Mouse (Mus musculus) heart, postnatal 14 days (tissue): ENCODE measurements around the gene Exog. TPM values are rescaled to one million over a fixed set of nuclear protein-coding genes. Genes with fewer than 3 reads are reported as not detected.

Experiments used
- DNase-seq, 2 experiments: peaks; one replicate each; pipeline ENCODE4 v3.0.0; 2021 to 2022
- intact Hi-C: fragments of 180-260 bp; cut with DNase I; formaldehyde crosslinking; loops from one replicate; pipeline ENCODE4 v1.15.1; 2025
- total RNA-seq, 2 experiments: library from RNA; stranded (reverse); gene quantifications; 2 replicates each; pipeline ENCODE4 v1.2.3; 2021

Gene Exog
- total RNA-seq, 2 experiments from 2014 or later, result 2.4 to 3.2 TPM

DNA sequence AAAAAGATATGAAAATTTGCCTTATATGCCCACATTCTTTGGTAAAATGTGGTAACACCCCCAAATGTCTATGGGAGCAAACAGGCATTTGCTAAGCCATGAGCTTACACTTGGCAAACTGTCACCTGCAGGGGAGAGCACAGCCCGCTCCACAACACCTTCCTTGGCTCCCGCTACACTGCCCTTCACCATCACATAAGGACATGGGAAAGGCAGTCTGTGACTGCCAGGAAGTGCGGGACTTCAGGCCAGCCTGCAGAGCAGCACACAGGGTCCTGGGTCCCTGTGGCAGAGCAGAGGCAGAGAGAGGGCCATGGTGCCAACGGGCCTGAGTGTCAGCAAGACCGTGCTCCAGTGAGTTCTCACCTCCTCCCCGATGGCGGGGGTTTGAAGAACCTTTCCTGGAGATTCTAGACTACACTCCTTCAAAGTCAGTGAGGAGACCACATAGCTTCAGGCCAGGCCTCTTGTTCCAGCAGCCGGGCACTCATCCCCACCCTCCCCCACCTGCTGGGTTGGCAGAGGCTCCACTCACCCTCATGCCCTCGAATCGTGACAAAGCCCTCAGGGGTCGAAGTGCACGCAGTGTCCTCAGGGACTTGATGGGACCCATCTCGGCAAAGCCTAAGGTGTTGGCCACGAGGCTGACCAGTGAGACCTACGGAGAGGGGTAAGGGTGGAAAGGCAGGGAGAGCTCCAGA lies 53.0 kb downstream of the Exog start:
- intact Hi-C loops, result no loop called here
- peak; percentile 48 to 63 for DNase-seq

DNA sequence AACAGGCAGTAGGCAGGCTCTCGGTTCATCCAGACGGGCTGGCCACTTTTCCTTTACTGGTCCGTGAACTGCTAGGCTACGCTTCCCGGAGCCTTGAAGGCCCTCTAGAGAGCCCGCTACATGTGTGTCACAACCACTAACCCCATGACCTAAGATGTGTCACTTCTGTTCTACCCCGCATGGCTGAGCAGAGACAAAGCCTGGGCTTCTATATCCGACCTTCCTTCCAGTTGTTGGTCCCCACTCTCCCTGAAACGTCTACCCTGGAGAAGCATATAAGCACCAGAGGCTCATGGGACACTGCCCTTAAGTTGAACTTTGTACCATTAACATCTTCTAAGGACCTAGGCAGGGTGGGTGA lies 53.5 kb downstream of the Exog start:
- intact Hi-C loops, result no loop called here
- no peak for DNase-seq

DNA sequence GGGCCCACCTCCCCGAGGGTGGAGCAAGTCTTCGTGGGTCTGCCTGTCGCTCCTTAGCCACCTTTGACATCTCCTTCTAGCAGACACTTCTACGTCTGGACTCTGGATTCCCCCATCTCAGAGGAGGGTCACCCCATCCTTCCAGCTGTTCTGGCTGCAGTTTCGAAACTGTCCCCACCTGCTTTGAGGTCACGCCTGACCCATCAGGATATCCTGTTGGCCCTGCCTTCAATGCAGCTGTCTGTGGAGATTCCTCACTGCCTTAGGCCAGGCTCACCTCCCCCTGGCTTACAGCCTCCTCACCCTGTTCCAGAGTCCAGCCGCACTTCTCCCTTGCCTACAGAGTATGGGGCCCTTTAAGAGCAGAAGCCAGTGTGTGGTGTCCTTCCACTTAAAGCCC lies 54.1 kb downstream of the Exog start:
- intact Hi-C loops, result no loop called here
- DNase-seq, result no peak

DNA sequence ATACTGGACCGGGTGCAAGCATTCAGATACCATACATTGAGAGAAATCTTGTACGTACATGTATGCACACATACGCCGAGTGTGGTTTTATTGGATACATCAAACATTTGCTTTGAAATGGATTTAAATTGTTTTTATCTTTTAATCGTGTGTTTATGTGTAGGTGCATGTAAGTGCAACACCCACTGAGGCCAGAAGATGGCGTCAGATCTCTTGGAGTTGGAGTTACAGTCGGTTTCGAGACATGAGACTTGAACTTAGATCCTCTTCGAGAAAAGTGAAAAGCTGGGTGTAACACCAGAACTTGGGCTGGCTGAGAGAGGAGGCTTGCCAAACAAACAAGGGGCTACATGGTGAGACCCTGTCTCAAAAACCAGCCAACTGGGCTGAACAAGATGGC lies 58.9 kb downstream of the Exog start:
- DNase-seq, result no peak
- intact Hi-C loops, result no loop called here

DNA sequence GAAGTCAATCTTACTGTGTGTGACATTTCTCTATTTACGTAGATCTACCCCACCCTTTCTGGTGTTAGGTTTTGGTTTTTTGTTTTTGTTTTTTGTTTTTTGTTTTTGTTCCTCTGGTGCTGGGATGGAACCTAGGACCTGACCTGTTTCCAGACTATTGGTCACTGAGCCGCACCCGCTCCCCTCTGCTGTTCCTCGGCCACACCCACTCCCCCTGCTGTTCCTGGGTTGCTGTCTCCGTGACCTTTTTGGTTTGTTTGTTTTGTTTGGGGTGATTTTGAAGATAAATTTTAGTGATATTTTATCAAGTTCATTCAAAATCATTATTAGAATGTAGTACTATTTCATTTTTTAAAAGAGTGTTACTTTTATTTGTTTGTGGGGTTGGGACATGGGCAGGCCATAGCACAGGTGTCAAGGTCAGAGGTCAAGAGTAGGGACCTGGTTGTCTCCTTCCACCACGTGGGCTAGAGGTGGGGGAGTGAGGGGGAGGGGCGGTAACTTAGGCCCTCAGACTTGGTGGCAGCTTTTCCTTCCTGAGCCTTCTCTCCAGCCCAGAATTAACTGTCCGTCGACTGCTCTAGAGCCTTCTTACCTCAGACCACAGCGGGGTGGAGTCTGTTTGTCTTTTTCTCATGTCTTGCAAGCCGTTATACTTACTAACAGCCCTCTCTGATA lies 60.4 kb downstream of the Exog start:
- DNase-seq, result no peak
- intact Hi-C loops, result no loop called here

DNA sequence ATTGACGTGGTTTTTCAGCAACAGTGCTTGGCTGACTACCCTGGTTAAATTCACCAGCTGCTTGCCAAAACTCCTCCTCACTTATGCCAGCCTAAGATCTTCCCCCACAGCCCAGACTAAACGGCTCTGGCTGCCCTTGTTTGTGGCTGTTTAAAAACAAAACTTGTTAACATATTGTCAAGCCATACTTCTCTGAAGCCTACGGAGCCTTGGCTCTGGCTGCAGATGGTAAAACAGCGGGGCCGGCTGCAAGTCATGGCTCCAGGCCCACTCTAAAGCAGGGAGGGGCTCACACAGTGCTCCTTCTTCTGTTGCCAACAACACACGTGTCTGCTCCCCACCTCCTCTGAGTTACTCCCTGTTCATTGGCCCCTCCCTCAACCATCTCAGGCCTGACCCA lies 66.2 kb downstream of the Exog start:
- no peak for DNase-seq

DNA sequence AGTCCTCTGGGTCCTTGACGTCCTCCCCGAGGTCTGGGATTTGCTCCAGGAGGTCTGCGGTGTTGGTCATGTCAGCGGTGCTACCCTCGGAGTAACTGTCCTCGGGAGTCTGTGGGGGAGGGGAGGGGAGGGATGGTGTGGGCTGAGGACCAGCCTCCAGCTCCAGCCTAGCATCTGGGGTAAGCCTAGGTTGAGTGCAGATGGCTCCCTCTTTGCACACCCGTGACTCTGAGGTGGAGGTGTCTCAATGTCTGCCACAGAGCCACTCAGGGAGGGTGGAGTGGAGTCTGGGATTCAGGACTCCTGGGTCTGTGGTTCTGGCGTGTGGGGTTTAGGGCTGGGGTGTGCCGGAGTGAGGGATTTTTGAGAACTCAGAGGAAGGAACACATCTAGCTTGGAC lies 68.2 kb downstream of the Exog start:
- intact Hi-C loops, result loop anchor here (1.0 kb wide), 1 partner anchor 13 kb away; no protein-coding TSS in a partner anchor
- DNase-seq, result no peak

More for the DNA sequence above, 66.2 kb downstream of the Exog start:
- intact Hi-C loops, result no loop called here

DNA sequence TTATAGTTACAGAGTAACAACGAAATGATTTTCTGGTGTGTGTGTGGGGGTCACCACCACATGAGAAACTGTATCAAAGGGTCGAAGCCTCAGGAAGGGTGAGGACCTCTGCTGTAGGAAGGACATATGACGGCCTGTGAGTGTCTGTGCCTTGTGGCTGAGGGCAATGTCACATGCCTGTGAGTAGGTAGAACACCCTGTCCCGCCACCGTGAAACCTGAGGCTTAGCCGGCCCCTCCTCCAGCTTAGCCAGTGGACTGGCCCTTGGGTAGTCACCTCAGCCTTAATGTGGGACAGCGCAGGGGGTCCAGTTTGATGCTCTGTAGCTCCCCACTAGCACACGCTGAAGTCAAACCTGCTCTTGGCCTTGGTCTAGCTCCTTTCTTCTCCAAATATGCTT lies 69.1 kb downstream of the Exog start:
- DNase-seq, result no peak
- intact Hi-C loops, result loop anchor here (1.0 kb wide), 1 partner anchor 14 kb away; no protein-coding TSS in a partner anchor

DNA sequence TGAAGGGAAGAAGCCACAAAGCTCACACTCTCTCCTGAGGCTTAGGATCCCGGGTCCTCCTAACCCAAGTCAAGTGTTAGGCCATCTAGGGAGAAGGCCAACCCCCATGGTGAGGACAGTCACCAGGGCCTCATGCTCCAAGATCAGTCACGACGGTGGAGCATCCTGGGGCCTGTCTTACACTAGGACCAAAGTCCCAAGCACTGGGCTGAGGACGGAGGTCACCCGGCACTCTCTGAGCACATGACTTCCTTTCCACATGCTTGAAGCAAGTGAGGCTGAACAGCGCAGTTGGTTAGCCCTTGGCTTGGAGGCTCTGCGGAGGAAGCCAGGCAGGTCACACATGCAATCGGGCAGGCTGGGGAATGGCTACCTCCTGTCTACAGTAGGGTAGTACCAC lies 70.2 kb downstream of the Exog start:
- no peak for DNase-seq
- intact Hi-C loops, result loop anchor here (5.0 kb wide), 1 partner anchor 48 kb away; no protein-coding TSS in a partner anchor

Other genes with a start within 250 kb of the Exog start
- not detected for gene Slc22a13, start 235.8 kb upstream of the Exog start, total RNA-seq
- gene Oxsr1, start 122.5 kb upstream of the Exog start, total RNA-seq, result 10 to 100 TPM; 37.8 to 39.9 TPM
- 10 to 100 TPM; 81.0 to 81.7 TPM for gene Acaa1a, start 105.3 kb upstream of the Exog start, total RNA-seq
- 10 to 100 TPM; 15.7 to 16.4 TPM for gene Myd88, start 103.5 kb upstream of the Exog start, total RNA-seq
- under 1 TPM; 0.24 to 0.29 TPM for gene Xylb, start 87.6 kb upstream of the Exog start, total RNA-seq
- gene Slc22a14, start 79.4 kb upstream of the Exog start, total RNA-seq, result under 1 TPM in 1 of 2 experiments, not detected in 1; 0.22 TPM
- 1 to 10 TPM; 5.7 to 6.7 TPM for gene Acvr2b, start 42.8 kb upstream of the Exog start, total RNA-seq
- gene Scn5a, start 134.1 kb downstream of the Exog start, total RNA-seq, result 100 to 1,000 TPM; 129 to 133 TPM